Mouse (Mus musculus): Measurements from ENCODE around the gene Atrnl1. TPM values are rescaled to one million over a fixed set of nuclear protein-coding genes. Genes with fewer than 3 reads are reported as not detected.
"Not testable (repeated sequence)": the region's sequence is repeated elsewhere in the genome, so short reads cannot be mapped to it uniquely, and the experiment has no call there.

Gene Atrnl1
- total RNA-seq, 2 experiments from 2014 or later = 10.4 to 10.9 TPM

GRCm38 (mm10) chr19:57658111-57659091, 47.6 kb downstream of the Atrnl1 start:
- intact Hi-C loops (cut with DNase I; ENCODE audit: low total_unique reads) = loop anchor here (10.0 kb wide), 1 partner anchor 816 kb away; no protein-coding TSS in a partner anchor
- no peak for DNase-seq

- intact Hi-C loops (cut with DNase I; ENCODE audit: low total_unique reads) = loop anchor here (10.0 kb wide), 1 partner anchor 888 kb away; no protein-coding TSS in a partner anchor
- no peak for DNase-seq
Observed at GRCm38 (mm10) chr19:57667011-57667410, 56.2 kb downstream of the Atrnl1 start.

GRCm38 (mm10) chr19:57667946-57668345, 57.1 kb downstream of the Atrnl1 start:
- DNase-seq = no peak
- intact Hi-C loops (cut with DNase I; ENCODE audit: low total_unique reads) = loop anchor here (10.0 kb wide), 1 partner anchor 887 kb away; no protein-coding TSS in a partner anchor

- intact Hi-C loops (cut with DNase I; ENCODE audit: low total_unique reads) = no loop called here
- DNase-seq = no peak
Observed at GRCm38 (mm10) chr19:57679455-57679854, 68.6 kb downstream of the Atrnl1 start.

- peak; percentile 19 for DNase-seq
- intact Hi-C loops (cut with DNase I; ENCODE audit: low total_unique reads) = no loop called here
Observed at GRCm38 (mm10) chr19:57686596-57686995, 75.8 kb downstream of the Atrnl1 start.

GRCm38 (mm10) chr19:57692566-57692965, 81.7 kb downstream of the Atrnl1 start:
- DNase-seq = no peak
- intact Hi-C loops (cut with DNase I; ENCODE audit: low total_unique reads) = no loop called here

GRCm38 (mm10) chr19:57696781-57697180, 85.9 kb downstream of the Atrnl1 start:
- intact Hi-C loops (cut with DNase I; ENCODE audit: low total_unique reads); DNase-seq: not testable (repeated sequence)

GRCm38 (mm10) chr19:57713138-57713537, 102.3 kb downstream of the Atrnl1 start:
- intact Hi-C loops (cut with DNase I; ENCODE audit: low total_unique reads) = no loop called here
- no peak for DNase-seq

GRCm38 (mm10) chr19:57724920-57725319, 114.1 kb downstream of the Atrnl1 start:
- DNase-seq = peak; percentile 46
- intact Hi-C loops (cut with DNase I; ENCODE audit: low total_unique reads) = no loop called here

- intact Hi-C loops (cut with DNase I; ENCODE audit: low total_unique reads) = no loop called here
Observed at GRCm38 (mm10) chr19:57725326-57725725, 114.5 kb downstream of the Atrnl1 start.

GRCm38 (mm10) chr19:57727009-57727408, 116.2 kb downstream of the Atrnl1 start:
- DNase-seq = no peak
- intact Hi-C loops (cut with DNase I; ENCODE audit: low total_unique reads) = no loop called here

More at GRCm38 (mm10) chr19:57725326-57725725, 114.5 kb downstream of the Atrnl1 start:
- DNase-seq = no peak

GRCm38 (mm10) chr19:57737475-57737874, 126.6 kb downstream of the Atrnl1 start:
- peak; percentile 21 for DNase-seq
- intact Hi-C loops (cut with DNase I; ENCODE audit: low total_unique reads) = no loop called here

GRCm38 (mm10) chr19:57745579-57745978, 134.7 kb downstream of the Atrnl1 start:
- intact Hi-C loops (cut with DNase I; ENCODE audit: low total_unique reads) = loop anchor here (5.0 kb wide), 1 partner anchor 722 kb away; no protein-coding TSS in a partner anchor
- no peak for DNase-seq

- intact Hi-C loops (cut with DNase I; ENCODE audit: low total_unique reads) = loop anchor here (5.0 kb wide), 1 partner anchor 721 kb away; no protein-coding TSS in a partner anchor
Observed at GRCm38 (mm10) chr19:57746553-57746952, 135.7 kb downstream of the Atrnl1 start.

GRCm38 (mm10) chr19:57752189-57752588, 141.4 kb downstream of the Atrnl1 start:
- intact Hi-C loops (cut with DNase I; ENCODE audit: low total_unique reads) = no loop called here
- DNase-seq = no peak

More at GRCm38 (mm10) chr19:57746553-57746952, 135.7 kb downstream of the Atrnl1 start:
- DNase-seq = no peak

GRCm38 (mm10) chr19:57762526-57762925, 151.7 kb downstream of the Atrnl1 start:
- no peak for DNase-seq
- intact Hi-C loops (cut with DNase I; ENCODE audit: low total_unique reads) = no loop called here

GRCm38 (mm10) chr19:57764576-57765371, 153.9 kb downstream of the Atrnl1 start:
- no peak for DNase-seq
- intact Hi-C loops (cut with DNase I; ENCODE audit: low total_unique reads) = no loop called here

- intact Hi-C loops (cut with DNase I; ENCODE audit: low total_unique reads) = no loop called here
Observed at GRCm38 (mm10) chr19:57767051-57767450, 156.2 kb downstream of the Atrnl1 start.

GRCm38 (mm10) chr19:57768661-57769060, 157.8 kb downstream of the Atrnl1 start:
- DNase-seq = no peak
- intact Hi-C loops (cut with DNase I; ENCODE audit: low total_unique reads) = no loop called here

More at GRCm38 (mm10) chr19:57767051-57767450, 156.2 kb downstream of the Atrnl1 start:
- no peak for DNase-seq

Data from gastrocnemius, postnatal 14 days (tissue).